Mouse (Mus musculus): ENCODE measurements around the gene Lemd2. TPM values are rescaled to one million over a fixed set of nuclear protein-coding genes. Genes with fewer than 3 reads are reported as not detected.
A peak's percentile ranks its signal among the peaks of the same experiment; 100 is the strongest.

The Lemd2 gene
- polyA plus RNA-seq, 1 experiment from 2014 or later: 18.0 TPM

DNA sequence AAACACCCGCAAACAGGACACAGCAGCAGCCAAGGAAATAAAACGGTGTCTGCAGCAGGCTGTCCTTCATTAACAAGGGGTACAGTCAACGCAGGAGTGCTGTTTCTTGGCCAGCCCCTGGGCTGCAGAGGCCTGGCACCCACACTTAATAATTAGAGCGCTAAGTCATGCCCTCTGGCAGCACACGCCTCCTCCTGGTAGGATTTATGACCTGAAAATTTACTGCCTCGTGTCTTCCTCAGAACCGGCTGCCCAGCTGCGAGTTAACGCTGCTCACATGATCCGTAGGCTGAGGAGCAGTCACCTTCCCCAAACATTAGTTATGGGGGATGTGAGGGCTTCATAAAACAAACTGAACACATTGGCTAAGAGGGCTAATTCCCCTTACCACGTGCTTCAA is 3.5 kb downstream of the Lemd2 start:
- H3K4me2 ChIP-seq: no peak overlapping the region
- H3K36me3 ChIP-seq: peaks cover 67% of the 10 kb centered on the region
- WGBS: 75% methylated on average over 11 of the region's 11 CpGs
- no peak overlapping the region for H3K9ac ChIP-seq
- no peaks in the 10 kb centered on the region for H3K27me3 ChIP-seq
- H3K9me3 ChIP-seq: no peaks in the 10 kb centered on the region
- no peak overlapping the region for H3K27ac ChIP-seq
- no peak for ATAC-seq (ENCODE audit: insufficient number of reproducible peaks, insufficient read depth, low FRiP score, low TSS enrichment, low read depth)
- peaks cover 22% of the 10 kb centered on the region for H3K4me1 ChIP-seq
- no peak overlapping the region for H3K4me3 ChIP-seq

DNA sequence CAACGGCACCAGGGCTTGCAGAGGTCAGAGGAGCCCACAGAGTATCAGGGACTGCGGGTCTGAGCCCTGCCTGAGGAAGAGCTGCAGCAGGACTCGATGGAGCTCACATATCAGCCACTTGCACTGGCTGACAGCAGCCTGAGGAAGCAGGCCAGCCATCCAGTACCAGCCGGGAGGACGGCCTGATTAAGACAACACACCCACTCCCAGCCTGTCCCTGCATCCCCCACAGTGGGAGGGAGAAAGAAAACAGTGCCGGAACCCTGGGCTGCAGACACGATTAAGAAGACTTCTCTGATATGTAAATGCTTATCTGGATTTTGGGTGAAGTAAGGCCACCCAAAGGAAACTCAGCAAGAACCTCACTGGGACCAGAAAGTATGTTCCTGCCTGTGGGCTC is 4.4 kb downstream of the Lemd2 start:
- 77% methylated on average over 7 of the region's 7 CpGs for WGBS
- Histone ChIP-seq H3K4me2 (no peak overlapping the region), H3K36me3 (peaks cover 77% of the 10 kb centered on the region), H3K4me3 (no peak overlapping the region), H3K27me3 (no peaks in the 10 kb centered on the region), H3K9me3 (no peaks in the 10 kb centered on the region), H3K4me1 (peaks cover 16% of the 10 kb centered on the region), H3K9ac (no peak overlapping the region), H3K27ac (no peak overlapping the region)
- ATAC-seq (ENCODE audit: insufficient number of reproducible peaks, insufficient read depth, low FRiP score, low TSS enrichment, low read depth): no peak

DNA sequence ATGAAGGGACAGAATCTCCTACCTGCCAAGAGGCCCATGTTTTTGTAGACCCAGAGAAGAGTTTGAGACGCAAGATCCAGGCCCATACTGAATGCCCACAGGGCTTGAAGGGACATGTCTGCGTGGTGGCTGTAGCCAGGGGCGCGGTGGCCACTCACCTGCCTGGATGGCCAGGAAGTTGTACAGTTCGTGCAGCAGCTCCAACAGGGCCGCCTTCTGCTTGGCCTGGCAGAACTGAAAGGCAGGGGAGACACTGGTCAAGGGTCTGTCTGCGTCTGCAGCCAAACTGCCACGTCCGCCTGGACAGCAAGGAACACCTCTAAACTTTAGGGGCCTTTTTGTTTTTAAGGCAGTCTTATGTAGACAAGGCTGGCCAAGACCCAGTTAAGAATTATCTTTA is 5.1 kb downstream of the Lemd2 start:
- Histone ChIP-seq H3K27me3 (no peaks in the 10 kb centered on the region), H3K9me3 (no peaks in the 10 kb centered on the region), H3K36me3 (peaks cover 83% of the 10 kb centered on the region), H3K4me2 (no peak overlapping the region), H3K4me3 (no peak overlapping the region), H3K9ac (no peak overlapping the region), H3K4me1 (peaks cover 13% of the 10 kb centered on the region), H3K27ac (no peak overlapping the region)
- WGBS: 95% methylated on average over 9 of the region's 9 CpGs
- no peak for ATAC-seq (ENCODE audit: insufficient number of reproducible peaks, insufficient read depth, low FRiP score, low TSS enrichment, low read depth)

DNA sequence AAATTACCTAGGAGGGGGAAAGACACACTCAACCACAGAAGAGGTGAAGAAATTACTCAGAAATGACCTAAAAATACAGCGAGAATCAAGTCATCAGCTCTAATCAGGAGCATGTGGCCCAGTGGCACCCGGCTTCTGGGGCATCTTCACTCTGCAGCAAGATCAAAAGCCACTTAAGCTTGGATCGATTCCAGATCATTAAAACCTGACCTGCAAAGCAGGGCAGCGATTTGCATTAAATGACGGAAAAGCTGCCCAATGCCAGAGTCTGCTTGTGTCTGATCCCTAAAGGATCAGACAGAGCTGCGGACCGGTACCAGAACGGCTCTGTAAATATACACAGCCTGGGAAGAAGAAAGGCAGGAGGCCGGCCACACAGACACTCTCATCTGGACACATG is 8.1 kb downstream of the Lemd2 start:
- peaks cover 99% of the 10 kb centered on the region for H3K36me3 ChIP-seq
- WGBS: 52% methylated on average over 9 of the region's 9 CpGs

DNA sequence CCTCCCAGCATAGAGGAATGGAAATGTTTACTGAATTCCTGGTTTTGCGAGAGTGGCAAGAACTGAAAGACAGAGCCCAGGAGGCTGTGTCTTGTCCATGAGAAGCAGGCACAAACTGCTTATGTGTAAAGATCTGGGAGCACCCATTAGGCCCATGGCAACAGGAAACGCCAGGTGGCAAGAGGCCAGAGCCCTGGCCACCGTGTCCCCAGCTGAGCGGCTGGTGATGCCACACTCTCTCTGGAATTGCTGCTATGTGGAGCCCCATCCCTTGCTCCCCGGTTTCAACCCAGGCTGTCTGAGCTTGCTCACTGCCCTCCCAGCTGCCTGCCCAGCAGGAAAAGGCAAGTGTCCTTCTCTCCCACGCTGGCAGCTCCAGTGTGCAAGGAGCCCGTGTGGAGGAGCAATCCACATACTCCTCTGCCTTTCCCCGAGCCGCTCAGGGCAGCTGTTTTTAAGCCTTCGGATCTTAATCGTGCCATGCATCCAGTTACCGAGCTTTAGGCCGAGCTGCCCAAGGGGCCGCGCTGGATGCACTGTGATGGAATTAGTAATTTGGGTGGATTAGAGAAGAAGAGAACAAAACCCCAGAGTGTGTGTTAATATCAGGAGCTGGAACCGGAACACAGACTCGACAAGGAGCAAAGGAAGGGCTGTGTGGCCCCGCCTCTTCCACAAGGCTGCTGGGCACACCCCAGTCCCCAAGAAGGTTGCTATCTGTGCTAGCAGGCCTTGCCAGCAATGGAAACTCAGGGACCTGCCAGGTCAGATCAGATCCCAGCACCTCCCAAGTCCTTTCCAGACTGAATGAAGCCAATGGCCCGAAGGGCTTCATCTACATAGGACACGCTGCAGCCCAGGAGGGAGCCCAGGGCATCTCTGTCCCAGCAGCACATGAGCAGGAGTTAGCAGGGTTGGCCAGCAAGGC is 9.7 kb downstream of the Lemd2 start:
- H3K9me3 ChIP-seq: no peaks in the 10 kb centered on the region

More for the DNA sequence above, 8.1 kb downstream of the Lemd2 start:
- Histone ChIP-seq H3K9ac (no peak overlapping the region), H3K9me3 (no peaks in the 10 kb centered on the region), H3K27me3 (no peaks in the 10 kb centered on the region), H3K4me3 (no peak overlapping the region), H3K27ac (no peak overlapping the region), H3K4me2 (no peak overlapping the region), H3K4me1 (0 out of 2 replicates have a peak, but pooled peaks cover 3% of the 10 kb centered on the region)
- ATAC-seq (ENCODE audit: insufficient number of reproducible peaks, insufficient read depth, low FRiP score, low TSS enrichment, low read depth): no peak

DNA sequence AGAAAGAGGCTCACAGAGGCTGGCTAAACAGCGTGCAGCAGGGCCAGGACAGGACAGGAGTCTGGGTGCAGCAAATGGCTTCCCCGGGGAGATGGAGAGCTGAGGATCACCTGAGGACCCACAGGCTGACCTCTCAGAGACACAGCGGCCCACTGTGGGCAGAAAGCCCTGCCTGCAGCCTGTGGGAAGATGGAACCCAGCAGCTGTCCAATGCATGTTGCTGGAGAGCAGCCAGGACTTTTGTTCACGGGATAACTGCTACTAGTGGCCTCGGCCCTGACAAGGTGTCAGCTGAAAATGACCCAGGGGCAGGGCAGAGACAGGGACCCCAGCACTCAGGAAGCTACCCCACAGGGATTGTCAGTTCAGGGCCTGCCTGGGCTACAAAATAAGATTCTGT is 12.5 kb downstream of the Lemd2 start:
- Histone ChIP-seq H3K4me1 (peaks cover 6% of the 10 kb centered on the region; the same call in 1 of the 2 replicates), H3K36me3 (peaks cover 79% of the 10 kb centered on the region), H3K27me3 (no peaks in the 10 kb centered on the region), H3K9me3 (no peaks in the 10 kb centered on the region), H3K27ac (no peak overlapping the region), H3K4me3 (no peak overlapping the region), H3K9ac (no peak overlapping the region), H3K4me2 (no peak overlapping the region)
- ATAC-seq (ENCODE audit: insufficient number of reproducible peaks, insufficient read depth, low FRiP score, low TSS enrichment, low read depth): no peak
- 85% methylated on average over 5 of the region's 5 CpGs for WGBS

More for the DNA sequence above, 9.7 kb downstream of the Lemd2 start:
- no peak overlapping the region for H3K27ac ChIP-seq
- H3K4me1 ChIP-seq: 0 out of 2 replicates have a peak, but pooled peaks cover 3% of the 10 kb centered on the region
- H3K9ac ChIP-seq: no peak overlapping the region
- no peak for ATAC-seq (ENCODE audit: insufficient number of reproducible peaks, insufficient read depth, low FRiP score, low TSS enrichment, low read depth)
- 63% methylated on average over 20 of the region's 20 CpGs for WGBS
- peaks cover 99% of the 10 kb centered on the region for H3K36me3 ChIP-seq
- H3K4me3 ChIP-seq: no peak overlapping the region
- no peak overlapping the region for H3K4me2 ChIP-seq
- no peaks in the 10 kb centered on the region for H3K27me3 ChIP-seq

DNA sequence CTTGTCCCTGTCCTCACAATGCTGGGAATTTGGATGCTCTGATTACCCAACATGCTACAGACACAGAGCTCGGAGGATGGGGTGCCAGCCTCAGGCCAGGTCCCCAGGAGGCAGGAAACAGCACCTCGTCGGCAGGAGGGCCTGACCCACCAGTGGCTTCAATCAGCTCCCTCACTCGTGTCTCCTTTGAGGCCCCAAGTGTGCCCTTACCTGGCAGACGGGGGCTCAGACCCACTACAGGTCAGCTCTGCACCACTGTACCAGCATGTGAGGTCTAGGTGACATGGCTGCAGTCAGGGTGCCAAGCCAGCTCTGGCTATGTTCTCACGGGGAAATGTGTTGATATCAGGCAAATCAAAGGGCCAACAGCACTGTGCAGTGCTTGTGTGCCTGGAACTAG is 13.1 kb downstream of the Lemd2 start:
- Histone ChIP-seq H3K27me3 (no peaks in the 10 kb centered on the region), H3K27ac (no peak overlapping the region), H3K9me3 (no peaks in the 10 kb centered on the region), H3K9ac (no peak overlapping the region), H3K4me2 (no peak overlapping the region), H3K36me3 (peaks cover 73% of the 10 kb centered on the region), H3K4me3 (no peak overlapping the region), H3K4me1 (peaks cover 8% of the 10 kb centered on the region; the same call in 1 of the 2 replicates)
- WGBS: 77% methylated on average over 6 of the region's 6 CpGs
- no peak for ATAC-seq (ENCODE audit: insufficient number of reproducible peaks, insufficient read depth, low FRiP score, low TSS enrichment, low read depth)

DNA sequence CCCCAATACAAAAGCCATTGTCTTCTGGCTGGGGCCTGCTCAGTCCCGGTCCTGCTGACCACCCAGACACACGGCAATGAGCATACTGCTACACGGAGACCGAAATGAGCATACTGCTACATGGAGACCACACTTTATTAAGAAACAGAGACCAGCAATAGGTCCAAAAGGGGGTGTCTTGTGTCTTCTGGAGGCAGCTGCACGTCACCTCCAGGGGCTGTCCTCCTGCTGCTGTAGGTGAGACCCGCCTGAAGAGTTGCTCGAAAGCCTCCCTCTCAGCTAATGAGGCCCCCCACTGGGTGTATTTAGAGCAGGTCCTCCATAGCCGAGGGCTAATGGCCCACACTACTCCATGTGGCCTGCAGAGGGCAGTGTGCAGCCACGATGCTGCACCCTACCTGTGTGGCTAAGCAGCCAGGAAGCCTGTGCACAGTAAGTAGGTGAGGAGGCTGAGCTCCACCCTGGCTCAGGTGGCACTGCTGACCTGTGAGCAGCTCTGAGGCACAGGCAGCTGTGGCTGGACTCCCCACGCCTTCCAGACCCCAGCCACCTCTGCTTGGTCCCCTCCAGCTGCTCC is 14.5 kb downstream of the Lemd2 start:
- Histone ChIP-seq H3K4me1 (peaks cover 8% of the 10 kb centered on the region; the same call in 1 of the 2 replicates), H3K27me3 (no peaks in the 10 kb centered on the region), H3K4me3 (no peak overlapping the region), H3K27ac (no peak overlapping the region), H3K9me3 (no peaks in the 10 kb centered on the region), H3K4me2 (no peak overlapping the region), H3K9ac (no peak overlapping the region), H3K36me3 (peaks cover 59% of the 10 kb centered on the region)
- 34% methylated on average over 10 of the region's 10 CpGs for WGBS
- ATAC-seq (ENCODE audit: insufficient number of reproducible peaks, insufficient read depth, low FRiP score, low TSS enrichment, low read depth): peak; percentile 60; the same call in 1 of the 2 replicates

DNA sequence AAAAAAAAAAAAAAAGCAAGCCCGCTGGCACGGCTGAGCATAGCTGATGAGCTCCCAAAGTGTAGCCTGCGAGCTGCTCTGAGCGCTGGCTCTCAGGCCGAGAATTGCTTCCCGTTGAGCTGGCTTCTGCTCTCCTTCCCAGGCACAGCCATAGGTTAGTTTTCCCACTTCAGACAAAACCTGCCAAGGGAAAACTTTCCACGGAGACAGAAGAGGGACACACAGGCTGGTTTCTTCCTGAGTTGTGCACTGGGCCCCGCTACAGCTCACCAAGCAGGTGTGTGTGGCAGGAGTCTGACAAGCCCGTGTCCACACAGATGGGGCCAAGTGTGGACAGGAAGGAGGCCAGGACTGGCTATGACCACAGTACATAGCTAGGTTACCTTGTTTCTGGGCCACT is 15.4 kb downstream of the Lemd2 start:
- no peaks in the 10 kb centered on the region for H3K27me3 ChIP-seq
- no peak overlapping the region for H3K27ac ChIP-seq
- no peak overlapping the region for H3K4me3 ChIP-seq
- H3K9ac ChIP-seq: 0 out of 2 replicates have a peak overlapping the region, but pooled peaks have one; percentile 7
- H3K9me3 ChIP-seq: no peaks in the 10 kb centered on the region
- WGBS: 74% methylated on average over 9 of the region's 9 CpGs
- no peak overlapping the region for H3K4me2 ChIP-seq
- H3K4me1 ChIP-seq: peaks cover 8% of the 10 kb centered on the region; the same call in 1 of the 2 replicates
- no peak for ATAC-seq (ENCODE audit: insufficient number of reproducible peaks, insufficient read depth, low FRiP score, low TSS enrichment, low read depth)
- peaks cover 50% of the 10 kb centered on the region for H3K36me3 ChIP-seq

DNA sequence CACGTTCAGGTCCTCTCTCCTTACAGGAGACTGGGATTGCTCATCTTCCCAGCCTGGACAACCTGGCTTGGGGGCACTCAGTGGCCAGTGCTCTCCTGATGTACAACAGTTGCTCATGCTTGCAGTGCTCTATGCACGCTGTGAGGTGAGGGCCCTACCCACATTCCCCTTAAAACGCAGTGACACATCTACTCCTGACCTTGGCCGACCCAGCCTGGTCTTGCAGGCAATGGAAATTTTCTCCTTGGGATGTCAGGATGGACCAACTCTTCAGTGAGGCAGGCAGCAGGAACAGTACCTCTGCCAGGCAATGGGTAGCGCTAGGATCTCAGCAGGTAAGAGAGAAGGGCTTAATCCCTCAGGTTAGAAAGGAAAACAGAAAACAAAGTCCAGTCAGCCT is 17.2 kb downstream of the Lemd2 start:
- Histone ChIP-seq H3K9me3 (no peaks in the 10 kb centered on the region), H3K4me3 (no peak overlapping the region), H3K4me1 (peaks cover 8% of the 10 kb centered on the region; the same call in 1 of the 2 replicates), H3K27me3 (no peaks in the 10 kb centered on the region), H3K9ac (no peak overlapping the region), H3K36me3 (peaks cover 32% of the 10 kb centered on the region), H3K4me2 (no peak overlapping the region), H3K27ac (no peak overlapping the region)
- WGBS: 56% methylated on average over 5 of the region's 5 CpGs
- ATAC-seq (ENCODE audit: insufficient number of reproducible peaks, insufficient read depth, low FRiP score, low TSS enrichment, low read depth): no peak

DNA sequence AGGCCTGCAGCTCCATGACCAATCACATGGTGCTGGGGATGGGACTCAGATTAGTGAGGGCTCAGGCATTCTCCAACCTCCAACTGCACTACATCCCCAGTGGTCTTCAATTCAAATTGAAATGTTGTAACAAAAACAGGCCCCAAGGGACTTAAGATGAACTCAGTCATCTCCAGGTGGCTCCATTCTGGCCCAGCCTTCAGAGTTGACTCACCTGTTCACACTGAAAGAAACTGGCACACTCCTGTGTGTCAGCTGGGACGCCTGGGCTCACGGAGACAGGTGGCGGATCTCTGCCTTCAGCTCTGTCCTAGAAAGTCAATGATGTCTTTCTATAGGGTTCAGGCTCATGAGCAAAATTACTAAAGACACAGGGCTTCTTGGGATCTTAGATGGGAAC is 18.2 kb downstream of the Lemd2 start:
- H3K9ac ChIP-seq: no peak overlapping the region
- no peak overlapping the region for H3K4me3 ChIP-seq
- peaks cover 22% of the 10 kb centered on the region for H3K36me3 ChIP-seq
- H3K27me3 ChIP-seq: no peaks in the 10 kb centered on the region
- no peaks in the 10 kb centered on the region for H3K9me3 ChIP-seq
- no peak overlapping the region for H3K4me2 ChIP-seq
- ATAC-seq (ENCODE audit: insufficient number of reproducible peaks, insufficient read depth, low FRiP score, low TSS enrichment, low read depth): no peak
- peaks cover 8% of the 10 kb centered on the region; the same call in 1 of the 2 replicates for H3K4me1 ChIP-seq
- 88% methylated on average over 3 of the region's 3 CpGs for WGBS
- no peak overlapping the region for H3K27ac ChIP-seq

All from embryonic facial prominence, embryonic 13.5 days (tissue).